Mouse (Mus musculus): Measurements from ENCODE around the gene Shd.

DNA sequence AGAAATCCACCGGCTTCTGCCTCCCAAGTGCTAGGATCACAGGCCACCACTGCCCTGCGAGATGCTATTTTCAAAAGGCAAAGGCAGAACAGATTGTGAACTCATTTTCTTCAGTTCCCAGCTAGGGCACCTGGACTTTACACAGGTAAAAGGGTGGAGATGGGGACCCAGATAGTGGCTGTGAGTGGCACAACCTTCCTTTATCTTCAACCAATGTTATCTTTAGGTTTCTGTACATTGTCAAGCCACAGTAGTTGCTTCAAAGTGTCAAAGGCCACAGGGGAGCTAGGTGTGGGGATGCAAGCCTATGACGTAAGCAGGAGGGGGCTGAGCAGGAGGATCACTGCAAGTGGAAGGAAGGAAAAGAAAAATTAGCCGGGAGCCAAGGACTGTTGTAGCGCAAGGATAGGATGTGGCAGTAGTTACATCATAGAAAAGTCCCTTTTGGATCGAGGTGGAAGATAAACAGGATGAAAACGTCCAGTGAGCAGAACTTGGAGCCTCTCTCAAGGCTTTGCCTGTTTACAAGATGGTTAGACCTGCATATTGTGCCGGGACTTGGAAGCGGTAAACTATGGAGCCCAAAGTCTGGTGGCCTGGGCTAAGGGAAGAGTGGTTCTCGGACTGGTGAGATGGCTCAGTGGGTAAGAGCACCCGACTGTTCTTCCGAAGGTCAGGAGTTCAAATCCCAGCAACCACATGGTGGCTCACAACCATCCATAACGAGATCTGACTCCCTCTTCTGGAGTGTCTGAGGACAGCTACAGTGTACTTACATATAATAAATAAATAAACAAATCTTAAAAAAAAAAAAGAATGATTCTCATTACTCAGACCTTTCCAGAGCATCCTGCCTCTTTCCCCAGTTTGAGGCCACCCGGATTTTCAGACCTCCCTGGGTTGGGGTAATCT, 37.4 kb downstream of the Shd start:
- no peak for TF ChIP-seq CTCF (IDR thresholded peaks at IDR 0.05; ENCODE audit: insufficient read depth, low read length)
- no peak for TF ChIP-seq POLR2A (IDR thresholded peaks at IDR 0.05; ENCODE audit: borderline replicate concordance, extremely low read depth, low read depth, low read length)
